Mouse (Mus musculus): ENCODE results near the gene Limch1.

DNA sequence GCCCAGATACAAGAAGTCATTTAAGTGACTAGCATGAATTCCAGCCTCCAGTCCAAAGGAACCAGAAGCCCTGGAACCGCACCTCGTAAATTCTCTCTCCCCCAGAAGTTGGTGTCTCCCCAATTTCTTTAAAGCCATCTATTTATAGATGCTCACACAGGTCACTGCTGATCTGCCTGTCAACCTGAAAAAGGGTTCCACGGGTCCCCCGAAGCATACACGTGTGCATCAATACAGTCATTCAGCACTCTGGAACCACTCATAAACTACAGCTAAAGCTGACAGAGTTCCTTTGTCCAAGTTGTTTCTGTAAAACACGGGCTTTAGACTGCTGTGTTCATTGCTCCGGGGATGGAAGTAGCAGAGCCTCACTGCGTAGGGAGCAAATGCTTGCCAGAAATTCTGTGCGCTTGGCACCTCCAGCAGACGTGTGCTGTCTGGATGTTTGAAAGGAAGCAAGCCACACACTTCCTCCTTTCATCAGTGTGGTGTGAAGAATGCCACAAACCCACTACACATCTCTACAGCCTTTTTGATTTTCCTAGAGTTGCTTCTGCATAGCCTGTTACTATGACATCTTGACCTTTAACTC, 278.9 kb downstream of the Limch1 start:
- TF ChIP-seq CTCF (IDR thresholded peaks at IDR 0.05; ENCODE audit: low read depth, low read length), result no peak
- no peak for TF ChIP-seq TAL1 (conservative IDR thresholded peaks at IDR 0.05; ENCODE audit: low read depth, low read length)
- TF ChIP-seq GATA1 (IDR thresholded peaks at IDR 0.05; ENCODE audit: borderline replicate concordance, low read length), result no peak
